Mouse (Mus musculus) lung, postnatal 0 days (tissue): ENCODE data around the gene Dnph1.

ENCODE experiments used
- CTCF ChIP-seq: IDR thresholded peaks from 2 replicates; pipeline ENCODE4 v1.5.1; 2016; ENCODE audit warnings: antibody characterized with exemption, mild to moderate bottlenecking
- EP300 ChIP-seq: IDR thresholded peaks from 2 replicates; pipeline ENCODE4 v1.6.1; 2016; ENCODE audit warnings: antibody characterized with exemption, mild to moderate bottlenecking, control low read depth

DNA sequence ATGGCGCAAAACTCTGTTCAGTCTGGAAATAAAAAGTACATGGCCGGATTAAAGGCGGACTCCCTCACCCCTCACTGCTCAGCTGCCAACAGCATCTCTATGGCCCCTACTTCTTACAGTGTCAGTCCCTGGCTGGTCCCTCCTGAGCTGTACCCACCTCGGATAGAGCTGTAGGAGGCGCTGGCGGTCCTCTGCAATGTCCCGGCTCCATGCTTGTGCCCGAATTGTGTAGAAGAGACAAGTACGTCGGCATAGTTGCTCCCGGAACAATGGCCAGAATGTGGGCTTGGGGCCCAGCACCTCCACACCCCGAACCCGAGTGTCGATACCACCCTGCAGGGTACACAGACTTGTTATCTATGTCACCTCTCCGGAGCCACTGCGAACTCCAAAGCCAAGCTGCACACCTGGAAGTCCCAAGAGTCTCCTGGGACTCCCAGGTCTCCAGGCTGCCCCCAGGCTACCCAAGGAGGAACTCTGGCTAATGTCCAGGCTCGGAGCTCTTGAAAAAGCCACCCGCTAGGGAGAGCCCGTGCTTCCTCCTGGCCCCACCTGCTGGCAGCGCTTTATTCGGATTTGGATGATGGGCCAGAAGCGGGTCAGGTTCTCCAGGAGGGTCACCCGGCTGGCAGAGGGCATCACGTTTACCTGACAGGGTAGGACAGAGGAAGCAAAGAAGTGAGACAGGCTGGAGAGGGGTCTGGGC lies 25.6 kb downstream of the Dnph1 start:
- TF ChIP-seq CTCF (peak; percentile 47), EP300 (no peak)
